Mouse (Mus musculus): Measurements from ENCODE around the gene Ganab. TPM values are rescaled to one million over a fixed set of nuclear protein-coding genes. Genes with fewer than 3 reads are reported as not detected.
A peak's percentile ranks its signal among the peaks of the same experiment; 100 is the strongest.

The Ganab gene
- polyA plus RNA-seq, 1 experiment from 2014 or later = 41.4 TPM

DNA sequence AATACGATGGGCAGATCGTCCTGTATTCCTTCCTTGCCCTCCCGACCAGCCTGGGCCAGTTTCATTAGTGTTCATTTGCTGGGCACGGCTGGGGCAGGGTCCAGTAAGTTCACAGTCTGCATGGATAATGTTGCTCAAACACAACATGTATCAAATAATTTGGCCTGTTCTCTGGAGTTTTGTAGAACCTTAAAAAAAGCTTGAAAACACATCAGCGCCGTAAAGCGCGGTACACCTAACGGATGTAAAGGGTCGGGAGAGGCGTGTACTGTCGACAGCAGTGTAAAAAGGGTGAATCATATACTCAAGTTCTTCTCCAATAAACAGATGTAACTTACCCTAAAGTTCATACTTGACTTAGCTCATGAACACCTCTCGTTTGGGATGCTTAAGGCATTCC is 705 bp downstream of the Ganab start:
- Histone ChIP-seq H3K36me3 (ENCODE audit: control insufficient read depth, insufficient read depth) (peaks cover 25% of the 10 kb centered on the region), H3K9me3 (ENCODE audit: control insufficient read depth) (no peaks in the 10 kb centered on the region), H3K27me3 (replicated peaks; ENCODE audit: control insufficient read depth, insufficient read depth, low read length) (no peaks in the 10 kb centered on the region), H3K9ac (ENCODE audit: low read depth, low read length) (peak overlapping the region; percentile 95), H3K27ac (ENCODE audit: low read depth, low read length) (peak overlapping the region; percentile 89; the same call in 1 of the 2 replicates), H3K4me2 (replicated peaks; ENCODE audit: low read depth) (peak overlapping the region; percentile 80), H3K4me3 (ENCODE audit: low read depth, low read length) (peak overlapping the region; percentile 99), H3K4me1 (replicated peaks; ENCODE audit: control insufficient read depth, insufficient read depth, low read length) (no peaks in the 10 kb centered on the region)
- no peak for ATAC-seq
- 2% methylated on average over 13 of the region's 13 CpGs for WGBS
- no peak for TF ChIP-seq CTCF (IDR thresholded peaks at IDR 0.05; ENCODE audit: low read depth)

- H3K4me1 ChIP-seq (replicated peaks; ENCODE audit: control insufficient read depth, insufficient read depth, low read length) = no peaks in the 10 kb centered on the region
- H3K4me2 ChIP-seq (replicated peaks; ENCODE audit: low read depth) = peak overlapping the region; percentile 80
- no peak overlapping the region for H3K27ac ChIP-seq (ENCODE audit: low read depth, low read length)
- H3K9me3 ChIP-seq (ENCODE audit: control insufficient read depth) = no peaks in the 10 kb centered on the region
- no peaks in the 10 kb centered on the region for H3K27me3 ChIP-seq (replicated peaks; ENCODE audit: control insufficient read depth, insufficient read depth, low read length)
- peak overlapping the region; percentile 99 for H3K4me3 ChIP-seq (ENCODE audit: low read depth, low read length)
- TF ChIP-seq CTCF (IDR thresholded peaks at IDR 0.05; ENCODE audit: low read depth) = no peak
- H3K36me3 ChIP-seq (ENCODE audit: control insufficient read depth, insufficient read depth) = peaks cover 28% of the 10 kb centered on the region
- ATAC-seq = no peak
- whole genome bisulfite sequencing = 20% methylated on average over 3 of the region's 3 CpGs
- peak overlapping the region; percentile 95 for H3K9ac ChIP-seq (ENCODE audit: low read depth, low read length)
Observed at GRCm38 (mm10) chr19:8899079-8899478, 1.2 kb downstream of the Ganab start.

GRCm38 (mm10) chr19:8903412-8903811 is 5.5 kb downstream of the Ganab start:
- Histone ChIP-seq H3K9me3 (ENCODE audit: control insufficient read depth) (no peaks in the 10 kb centered on the region), H3K9ac (ENCODE audit: low read depth, low read length) (no peak overlapping the region), H3K4me3 (ENCODE audit: low read depth, low read length) (no peak overlapping the region), H3K27ac (ENCODE audit: low read depth, low read length) (no peak overlapping the region), H3K4me2 (replicated peaks; ENCODE audit: low read depth) (no peak overlapping the region), H3K4me1 (replicated peaks; ENCODE audit: control insufficient read depth, insufficient read depth, low read length) (no peaks in the 10 kb centered on the region), H3K27me3 (replicated peaks; ENCODE audit: control insufficient read depth, insufficient read depth, low read length) (no peaks in the 10 kb centered on the region), H3K36me3 (ENCODE audit: control insufficient read depth, insufficient read depth) (peaks cover 55% of the 10 kb centered on the region)
- TF ChIP-seq CTCF (IDR thresholded peaks at IDR 0.05; ENCODE audit: low read depth) = no peak
- WGBS = 95% methylated on average over 5 of the region's 5 CpGs
- no peak for ATAC-seq

- no peak for ATAC-seq
- H3K36me3 ChIP-seq (ENCODE audit: control insufficient read depth, insufficient read depth) = peaks cover 94% of the 10 kb centered on the region
- no peaks in the 10 kb centered on the region for H3K27me3 ChIP-seq (replicated peaks; ENCODE audit: control insufficient read depth, insufficient read depth, low read length)
- no peaks in the 10 kb centered on the region for H3K9me3 ChIP-seq (ENCODE audit: control insufficient read depth)
- no peak overlapping the region for H3K4me2 ChIP-seq (replicated peaks; ENCODE audit: low read depth)
- no peak overlapping the region for H3K4me3 ChIP-seq (ENCODE audit: low read depth, low read length)
- no peak overlapping the region for H3K27ac ChIP-seq (ENCODE audit: low read depth, low read length)
- no peak for TF ChIP-seq CTCF (IDR thresholded peaks at IDR 0.05; ENCODE audit: low read depth)
- WGBS = 92% methylated on average over 6 of the region's 6 CpGs
- H3K4me1 ChIP-seq (replicated peaks; ENCODE audit: control insufficient read depth, insufficient read depth, low read length) = no peaks in the 10 kb centered on the region
- no peak overlapping the region for H3K9ac ChIP-seq (ENCODE audit: low read depth, low read length)
Observed at GRCm38 (mm10) chr19:8908531-8908930, 10.7 kb downstream of the Ganab start.

- no peak for TF ChIP-seq CTCF (IDR thresholded peaks at IDR 0.05; ENCODE audit: low read depth)
- WGBS = 93% methylated on average over 5 of the region's 5 CpGs
- no peak for ATAC-seq
Observed at GRCm38 (mm10) chr19:8911810-8912209, 13.9 kb downstream of the Ganab start.

DNA sequence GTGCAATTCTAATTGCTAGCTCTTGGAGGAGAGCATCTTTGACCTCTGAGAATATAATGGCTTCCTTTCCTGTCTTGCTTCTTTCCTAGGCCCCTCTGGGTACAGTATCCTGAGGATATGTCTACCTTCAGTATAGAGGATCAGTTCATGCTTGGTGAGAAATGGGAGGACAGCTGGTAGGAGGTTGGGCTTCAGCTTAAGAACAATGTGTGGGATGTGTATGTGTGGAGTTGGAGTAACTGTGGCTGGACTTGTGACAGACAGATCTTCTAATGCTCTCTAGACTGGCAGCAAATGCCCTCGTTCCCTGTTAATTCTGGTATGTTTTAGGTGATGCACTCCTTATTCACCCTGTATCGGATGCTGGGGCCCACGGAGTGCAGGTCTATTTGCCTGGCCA is 16.3 kb downstream of the Ganab start:
- H3K4me1 ChIP-seq (replicated peaks; ENCODE audit: control insufficient read depth, insufficient read depth, low read length) = no peaks in the 10 kb centered on the region
- no peaks in the 10 kb centered on the region for H3K27me3 ChIP-seq (replicated peaks; ENCODE audit: control insufficient read depth, insufficient read depth, low read length)
- no peak overlapping the region for H3K9ac ChIP-seq (ENCODE audit: low read depth, low read length)
- H3K36me3 ChIP-seq (ENCODE audit: control insufficient read depth, insufficient read depth) = peaks cover 76% of the 10 kb centered on the region
- 96% methylated on average over 3 of the region's 3 CpGs for WGBS
- no peak for TF ChIP-seq CTCF (IDR thresholded peaks at IDR 0.05; ENCODE audit: low read depth)
- H3K4me2 ChIP-seq (replicated peaks; ENCODE audit: low read depth) = no peak overlapping the region
- no peak overlapping the region for H3K27ac ChIP-seq (ENCODE audit: low read depth, low read length)
- ATAC-seq = no peak
- H3K4me3 ChIP-seq (ENCODE audit: low read depth, low read length) = no peak overlapping the region
- no peaks in the 10 kb centered on the region for H3K9me3 ChIP-seq (ENCODE audit: control insufficient read depth)

More at GRCm38 (mm10) chr19:8911810-8912209, 13.9 kb downstream of the Ganab start:
- Histone ChIP-seq H3K4me1 (replicated peaks; ENCODE audit: control insufficient read depth, insufficient read depth, low read length) (no peaks in the 10 kb centered on the region), H3K27ac (ENCODE audit: low read depth, low read length) (no peak overlapping the region), H3K4me3 (ENCODE audit: low read depth, low read length) (no peak overlapping the region), H3K9ac (ENCODE audit: low read depth, low read length) (no peak overlapping the region), H3K9me3 (ENCODE audit: control insufficient read depth) (no peaks in the 10 kb centered on the region), H3K4me2 (replicated peaks; ENCODE audit: low read depth) (no peak overlapping the region), H3K36me3 (ENCODE audit: control insufficient read depth, insufficient read depth) (peaks cover 100% of the 10 kb centered on the region), H3K27me3 (replicated peaks; ENCODE audit: control insufficient read depth, insufficient read depth, low read length) (no peaks in the 10 kb centered on the region)

GRCm38 (mm10) chr19:8919000-8919399 is 21.1 kb downstream of the Ganab start:
- peaks cover 38% of the 10 kb centered on the region for H3K36me3 ChIP-seq (ENCODE audit: control insufficient read depth, insufficient read depth)
- 84% methylated on average over 3 of the region's 3 CpGs for WGBS
- H3K27ac ChIP-seq (ENCODE audit: low read depth, low read length) = no peak overlapping the region

More at GRCm38 (mm10) chr19:8919000-8919399, 21.1 kb downstream of the Ganab start:
- no peak overlapping the region for H3K4me3 ChIP-seq (ENCODE audit: low read depth, low read length)
- no peak for ATAC-seq
- H3K9me3 ChIP-seq (ENCODE audit: control insufficient read depth) = no peaks in the 10 kb centered on the region
- no peaks in the 10 kb centered on the region for H3K27me3 ChIP-seq (replicated peaks; ENCODE audit: control insufficient read depth, insufficient read depth, low read length)
- H3K9ac ChIP-seq (ENCODE audit: low read depth, low read length) = no peak overlapping the region
- no peak overlapping the region for H3K4me2 ChIP-seq (replicated peaks; ENCODE audit: low read depth)
- no peak for TF ChIP-seq CTCF (IDR thresholded peaks at IDR 0.05; ENCODE audit: low read depth)
- 0 out of 2 replicates have a peak, but pooled peaks cover 5% of the 10 kb centered on the region for H3K4me1 ChIP-seq (replicated peaks; ENCODE audit: control insufficient read depth, insufficient read depth, low read length)

Measured in intestine, postnatal 0 days (tissue).